Mouse (Mus musculus) cerebellum, postnatal 4 days (tissue): ENCODE measurements around the gene Slc41a3.

Source experiments
- DNase-seq, 2 experiments: peaks; one replicate each; pipeline ENCODE4 v3.0.0; 2022; ENCODE audit warnings: low spot score in 2 of 2, mixed read lengths in 1 of 2

The Slc41a3 gene

GRCm38 (mm10) chr6:90597592-90597991 lies 6.9 kb upstream of the Slc41a3 start:
- DNase-seq, result peak in 1 of 2 experiments; percentile 62

DNA sequence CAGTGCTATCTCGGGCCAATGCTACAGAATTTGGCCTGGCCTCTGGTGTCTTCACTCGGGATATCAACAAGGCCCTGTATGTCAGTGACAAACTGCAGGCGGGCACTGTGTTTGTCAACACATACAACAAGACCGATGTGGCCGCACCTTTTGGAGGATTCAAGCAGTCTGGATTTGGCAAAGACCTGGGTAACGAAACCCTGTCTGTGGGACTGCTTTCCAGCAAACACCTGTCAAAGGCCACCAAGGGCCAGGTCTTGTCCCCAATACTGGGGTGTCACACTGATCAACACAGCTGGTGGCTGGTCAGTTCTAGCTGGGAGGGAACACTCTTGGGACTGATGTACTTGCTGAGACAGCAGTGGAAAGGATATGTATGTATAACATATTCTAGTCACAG lies 6.3 kb upstream of the Slc41a3 start:
- DNase-seq, result no peak

DNA sequence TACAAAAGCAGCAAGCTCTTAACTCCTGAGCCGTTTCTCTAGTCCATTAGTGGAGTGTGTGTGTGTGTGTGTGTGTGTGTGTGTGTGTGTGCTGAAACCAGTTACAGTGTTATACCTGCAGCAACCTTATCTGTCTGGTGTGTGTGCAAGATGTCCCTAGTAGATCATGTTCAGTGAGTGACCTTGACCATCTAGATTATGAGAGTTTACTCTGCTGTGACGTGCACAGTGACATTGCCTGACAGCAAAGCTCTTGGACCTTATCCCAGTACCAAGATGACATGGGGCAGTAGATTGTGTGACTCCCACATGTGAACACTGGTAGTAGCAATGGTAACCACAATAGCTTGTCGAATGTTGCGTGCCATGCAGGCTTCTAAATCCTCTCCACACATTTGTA lies 4.2 kb upstream of the Slc41a3 start:
- no peak for DNase-seq

GRCm38 (mm10) chr6:90601736-90602135 lies 2.8 kb upstream of the Slc41a3 start:
- no peak for DNase-seq

- no peak for DNase-seq
These were observed 2.2 kb upstream of the Slc41a3 start for GRCm38 (mm10) chr6:90602304-90602703.

DNA sequence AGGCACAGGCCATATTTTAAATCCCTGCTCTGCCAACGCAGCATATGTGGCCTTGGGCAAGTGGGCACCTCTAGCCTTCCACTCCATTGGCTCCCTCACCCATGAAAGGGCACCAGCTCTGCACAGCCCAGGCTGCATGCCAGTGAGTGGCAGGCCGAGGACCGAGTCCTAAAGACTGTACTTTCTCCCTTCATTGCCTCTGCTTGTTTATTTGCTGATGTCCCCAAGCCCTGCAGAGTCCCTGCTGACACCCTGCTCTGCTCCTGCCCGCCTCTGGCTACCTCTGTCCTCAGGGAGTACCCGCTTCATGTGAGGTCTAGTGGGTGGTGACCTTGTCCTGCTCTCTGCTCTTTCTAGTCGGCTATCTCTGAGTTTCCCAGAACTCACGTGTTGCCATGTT lies 1.4 kb upstream of the Slc41a3 start:
- peak in 1 of 2 experiments; percentile 35 for DNase-seq

DNA sequence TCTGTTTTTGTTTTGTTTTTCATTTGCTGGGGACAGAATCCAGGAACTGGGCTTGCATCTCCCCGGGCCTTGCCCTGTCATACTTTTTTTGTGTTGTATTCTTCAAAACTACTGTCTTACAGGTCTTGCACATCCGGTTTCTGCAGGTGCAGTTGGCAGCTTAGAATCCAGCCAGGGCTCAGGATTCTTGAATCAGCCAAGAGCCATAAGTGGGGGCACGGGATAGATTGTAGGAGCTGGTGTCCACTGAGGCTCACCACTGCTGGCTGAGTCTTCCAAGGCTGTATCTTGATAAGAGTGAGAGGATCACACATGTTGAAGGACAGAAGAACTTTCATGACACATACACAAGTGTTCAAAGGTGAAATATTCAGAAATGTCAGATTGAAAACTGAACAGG lies 395 bp upstream of the Slc41a3 start:
- DNase-seq, result no peak

DNA sequence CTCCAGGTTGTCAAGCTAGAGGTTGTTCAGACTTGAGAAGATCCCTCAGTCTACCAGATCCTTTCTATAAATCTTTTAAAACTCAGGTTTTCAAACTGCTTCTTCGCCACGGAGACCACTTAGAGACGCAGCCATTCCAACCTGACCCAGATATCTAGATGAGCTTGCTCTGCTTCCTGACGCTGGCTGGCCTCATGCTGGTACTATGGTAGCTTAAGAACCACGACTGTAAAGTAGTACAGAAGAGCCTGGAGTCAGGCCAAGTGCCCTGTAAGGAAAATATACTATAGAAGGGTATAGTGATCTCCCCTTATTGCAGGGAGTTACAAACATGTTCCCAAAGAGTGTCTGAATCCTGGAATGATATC lies 757 bp downstream of the Slc41a3 start:
- DNase-seq, result no peak

DNA sequence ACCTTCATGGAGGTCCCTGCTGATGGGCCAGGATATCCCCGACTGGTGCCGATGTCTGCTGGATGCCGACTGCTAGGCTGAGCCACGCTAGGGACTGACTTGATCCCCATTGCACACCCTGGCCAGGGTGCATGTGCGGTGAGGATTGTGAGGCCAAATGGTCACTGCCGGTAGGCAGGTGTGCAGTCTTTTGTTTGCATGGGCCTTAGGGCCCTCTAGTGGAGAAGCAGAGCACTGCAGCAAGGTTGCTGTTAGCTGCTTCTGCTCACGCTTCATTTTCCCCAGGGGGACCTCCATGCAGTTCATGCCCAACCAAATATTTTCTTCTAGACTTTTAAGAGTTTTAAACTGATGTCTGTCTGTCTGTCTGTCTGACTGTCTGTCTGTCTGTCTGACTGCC lies 2.0 kb downstream of the Slc41a3 start:
- peak in 1 of 2 experiments; percentile 67 for DNase-seq

DNA sequence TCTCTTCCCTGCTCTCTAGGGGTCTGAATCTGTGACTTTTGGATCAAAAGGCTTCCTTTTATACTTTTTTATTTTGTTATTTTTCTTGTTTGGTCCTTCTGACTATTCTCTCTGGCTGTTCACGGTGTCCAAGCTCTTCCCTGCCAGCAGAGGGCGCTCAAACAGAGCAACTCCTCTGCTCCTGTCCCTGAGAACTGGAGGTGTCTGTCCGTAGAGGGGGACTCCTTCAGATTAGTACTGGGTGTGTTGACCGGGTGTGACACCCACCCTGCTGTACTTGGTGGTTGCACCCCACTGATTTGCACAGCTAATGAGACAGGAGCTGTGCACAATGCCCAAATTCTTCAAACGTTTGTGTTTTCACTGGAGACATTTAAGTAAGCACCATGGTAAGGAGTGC lies 2.7 kb downstream of the Slc41a3 start:
- peak in 1 of 2 experiments; percentile 55 for DNase-seq

DNA sequence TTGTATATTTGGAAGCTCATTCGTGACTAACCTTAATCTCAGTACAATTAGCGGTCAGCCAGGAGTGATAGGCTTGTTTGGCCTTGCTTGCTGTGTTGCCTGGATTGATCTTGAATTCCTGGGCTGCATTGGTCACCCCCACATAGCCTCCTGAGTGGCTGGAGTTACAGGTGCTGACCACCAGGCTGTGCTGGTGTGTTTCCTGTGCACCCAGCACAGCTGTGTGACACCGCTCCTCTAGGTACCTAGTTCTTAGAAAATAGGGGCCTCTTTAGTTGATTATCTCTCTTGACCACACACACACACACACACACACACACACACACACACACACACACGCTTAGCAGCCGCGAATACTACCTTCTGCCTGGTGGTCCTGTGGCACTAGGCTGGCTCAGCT lies 3.7 kb downstream of the Slc41a3 start:
- DNase-seq, result no peak

GRCm38 (mm10) chr6:90610248-90610647 lies 5.7 kb downstream of the Slc41a3 start:
- DNase-seq, result no peak

DNA sequence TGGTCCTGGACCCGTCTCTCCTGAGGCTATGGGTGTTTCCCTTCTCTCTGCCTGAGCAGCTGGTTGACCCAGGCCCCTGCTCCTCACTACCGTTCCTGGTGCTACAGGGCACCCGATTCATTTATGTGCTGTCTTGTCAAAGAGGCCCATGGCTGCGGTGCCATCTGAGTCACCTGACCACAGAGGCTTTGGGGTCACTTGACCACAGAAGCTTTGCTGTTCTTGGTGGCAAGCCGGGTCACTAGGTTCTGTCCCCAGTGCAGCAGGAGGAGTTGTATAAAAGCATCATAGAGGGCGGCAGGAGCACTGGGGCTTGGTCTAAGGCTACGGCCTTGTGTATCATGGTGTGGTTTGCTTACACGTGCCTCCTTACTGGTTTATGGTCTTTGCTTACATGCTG lies 8.8 kb downstream of the Slc41a3 start:
- no peak for DNase-seq

DNA sequence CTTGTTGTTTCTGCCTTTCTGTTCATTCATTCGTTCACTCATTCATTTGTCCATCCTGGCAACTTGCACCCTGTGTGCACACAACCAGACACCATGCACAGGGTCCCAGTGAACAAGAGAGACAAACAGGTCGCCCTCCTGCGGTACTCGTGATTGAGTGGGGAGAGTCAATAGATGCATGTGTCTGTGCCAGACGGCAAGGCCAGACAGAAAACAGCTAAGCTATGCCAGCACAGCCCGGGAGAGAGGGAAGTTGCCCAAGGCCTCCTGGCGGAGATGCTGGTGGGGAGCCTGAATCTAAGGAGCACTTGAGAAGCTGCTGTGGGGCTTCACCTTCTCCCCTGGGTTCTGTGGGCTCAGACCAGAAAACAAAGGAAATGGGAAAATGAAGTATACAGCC lies 10.8 kb downstream of the Slc41a3 start:
- DNase-seq, result no peak

DNA sequence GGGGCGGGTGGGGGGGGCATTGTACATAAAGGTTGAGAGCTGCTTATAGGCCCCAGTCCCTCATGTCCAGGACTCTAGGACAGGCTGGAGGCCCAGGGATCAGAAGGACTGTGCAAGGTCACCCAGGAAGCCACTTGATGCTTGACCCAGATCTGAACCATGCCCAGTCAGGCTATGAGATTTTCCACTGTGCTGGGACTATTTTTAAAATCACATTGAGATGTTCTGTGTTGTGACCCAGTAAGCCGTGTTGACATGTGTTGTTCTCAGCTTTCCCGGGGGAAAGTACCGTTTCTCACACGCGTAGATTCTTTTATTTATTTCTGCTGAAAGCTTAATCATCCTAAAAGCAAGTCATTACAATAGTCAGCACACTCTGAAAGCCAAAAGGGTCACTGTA lies 11.5 kb downstream of the Slc41a3 start:
- DNase-seq, result no peak

- no peak for DNase-seq
These were observed 12.0 kb downstream of the Slc41a3 start for GRCm38 (mm10) chr6:90616481-90616880.

DNA sequence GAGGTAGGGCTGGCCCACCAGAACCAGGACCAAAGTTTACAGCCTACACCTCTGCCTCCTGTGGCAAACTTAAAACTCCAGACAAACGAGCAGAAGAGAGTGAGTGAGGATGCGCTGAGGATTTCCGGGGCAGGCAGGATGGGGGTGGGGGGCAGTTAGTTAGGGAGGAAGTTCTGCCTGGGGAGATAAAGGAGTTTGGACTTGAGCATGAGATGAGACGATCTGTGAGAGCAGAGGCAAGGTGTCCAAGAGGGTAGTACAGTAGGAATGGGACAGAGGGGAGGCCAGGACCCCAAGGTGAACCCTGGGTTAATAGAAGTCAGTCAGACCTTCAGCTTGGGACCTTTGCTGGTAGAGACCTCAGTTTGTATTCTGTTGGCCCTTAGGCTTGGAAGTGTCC lies 13.7 kb downstream of the Slc41a3 start:
- DNase-seq, result no peak

- DNase-seq, result no peak
These were observed 14.5 kb downstream of the Slc41a3 start for GRCm38 (mm10) chr6:90618821-90619636.

GRCm38 (mm10) chr6:90619936-90620335 lies 15.4 kb downstream of the Slc41a3 start:
- DNase-seq, result no peak

GRCm38 (mm10) chr6:90620791-90621583 lies 16.5 kb downstream of the Slc41a3 start:
- DNase-seq, result no peak

DNA sequence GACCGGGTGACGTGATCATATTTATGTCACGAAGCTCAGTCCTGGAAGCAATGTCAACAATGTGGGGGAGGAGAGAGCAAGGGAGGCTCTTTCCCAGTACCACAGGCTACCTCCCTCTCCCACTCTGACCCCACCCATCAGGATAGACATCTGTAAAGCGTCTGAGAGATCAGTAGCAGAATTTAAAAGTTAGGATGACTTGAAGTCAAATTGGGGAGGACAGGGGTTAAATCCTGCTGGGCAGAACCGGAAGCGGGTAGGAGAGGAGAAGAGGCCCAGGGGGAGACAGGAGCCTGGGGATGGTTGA lies 17.0 kb downstream of the Slc41a3 start:
- no peak for DNase-seq

DNA sequence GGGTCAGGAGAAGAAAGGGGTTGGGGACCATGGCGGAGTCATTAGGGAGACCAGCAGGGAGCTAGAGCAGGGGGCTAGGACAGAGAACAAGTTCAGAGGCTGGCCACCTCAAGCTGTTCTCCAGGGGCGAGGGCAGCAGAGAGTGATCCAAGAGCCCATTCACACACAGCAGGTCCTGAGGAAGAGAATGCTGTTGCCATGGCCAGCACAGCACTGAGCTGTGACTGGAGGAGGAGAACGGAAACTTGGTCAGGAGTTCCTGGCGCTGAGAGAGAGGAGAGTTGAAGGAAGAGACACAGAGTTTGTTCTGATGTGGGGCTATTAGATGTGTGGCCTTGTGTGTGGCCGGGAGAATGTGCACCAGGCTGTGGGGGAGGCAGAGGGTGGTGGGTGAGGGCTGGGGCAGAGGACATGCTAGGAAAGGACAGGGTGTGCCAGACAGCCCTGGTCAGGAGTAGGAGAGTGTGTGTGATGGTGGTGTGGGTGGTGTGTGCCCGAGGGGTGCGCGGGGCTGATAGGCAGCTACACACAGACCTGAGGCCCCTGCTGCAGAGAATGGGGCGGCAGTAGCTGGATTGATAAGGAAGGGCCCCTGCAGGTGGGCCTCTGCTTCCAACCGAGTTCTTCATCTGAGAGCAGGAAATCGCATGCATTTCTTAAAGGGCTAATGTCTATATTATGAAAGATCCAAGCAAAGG lies 18.4 kb downstream of the Slc41a3 start:
- DNase-seq, result no peak

- no peak for DNase-seq
These were observed 18.9 kb downstream of the Slc41a3 start for GRCm38 (mm10) chr6:90623456-90623836.
